Mouse (Mus musculus) thymus, adult 2 months (tissue): ENCODE results near the gene Pex10. TPM values are rescaled to one million over a fixed set of nuclear protein-coding genes. Genes with fewer than 3 reads are reported as not detected.

Source experiments
- DNase-seq: peaks from one replicate; pipeline ENCODE4 v3.0.0; 2021
- H3K27ac ChIP-seq: fragments of 200-500 bp; 2 replicates; pipeline ENCODE4 v1.5.1; 2012; ENCODE audit warnings: low read length, control low read depth; ENCODE audit not compliant: control insufficient read depth, insufficient read depth
- H3K27me3 ChIP-seq: fragments of 200-500 bp; 2 replicates; pipeline ENCODE4 v1.6.1; 2012; ENCODE audit warnings: mild to moderate bottlenecking, low read length, moderate library complexity, mixed read lengths; ENCODE audit not compliant: control insufficient read depth, insufficient read depth
- H3K36me3 ChIP-seq: fragments of 200-500 bp; 2 replicates; pipeline ENCODE4 v1.6.1; 2012; ENCODE audit warnings: mild to moderate bottlenecking, low read length, moderate library complexity; ENCODE audit not compliant: control insufficient read depth, insufficient read depth
- H3K4me1 ChIP-seq: fragments of 200-500 bp; replicated peaks from 2 replicates; pipeline ENCODE4 v1.6.1; 2012; ENCODE audit warnings: low read length; ENCODE audit not compliant: control insufficient read depth, insufficient read depth
- H3K4me3 ChIP-seq: fragments of 200-500 bp; 2 replicates; pipeline ENCODE4 v1.5.1; 2012; ENCODE audit warnings: mild to moderate bottlenecking, low read length, control low read depth, moderate library complexity; ENCODE audit not compliant: control insufficient read depth, insufficient read depth
- CTCF ChIP-seq: fragments of 200-500 bp; IDR thresholded peaks from 2 replicates; pipeline ENCODE4 v1.5.1; 2012; ENCODE audit warnings: mild to moderate bottlenecking, control low read depth, low read length, moderate library complexity, borderline replicate concordance; ENCODE audit not compliant: control insufficient read depth, poor library complexity, insufficient read depth; ENCODE audit errors: extremely low read depth
- POLR2A ChIP-seq: fragments of 200-500 bp; IDR thresholded peaks from 2 replicates; pipeline ENCODE4 v1.6.1; 2012; ENCODE audit warnings: mild to moderate bottlenecking, low read length, control low read depth, moderate library complexity; ENCODE audit not compliant: control insufficient read depth, poor library complexity, insufficient read depth; ENCODE audit errors: extremely low read depth
- WGBS: fragments of 180-500 bp; shearing (Covaris S2); methylation state at CpG from one replicate; pipeline ENCODE4 v1.1.7; 2018; 5-methylcytosine and 5-hydroxymethylcytosine counted together
- polyA plus RNA-seq: library from polyadenylated mRNA; depleted of rRNA; stranded (reverse); fragments of >200 nt; gene quantifications from 2 replicates; pipeline ENCODE4 v1.2.3, GENCODE M21; 2012

The Pex10 gene
- polyA plus RNA-seq, 1 experiment: 38.0 TPM

GRCm38 (mm10) chr4:155090147-155090546, 23.3 kb downstream of the Pex10 start:
- no peaks in the 10 kb centered on the region for H3K27me3 ChIP-seq
- H3K4me3 ChIP-seq: no peak overlapping the region
- WGBS: 93% methylated on average over 4 of the region's 4 CpGs
- no peak overlapping the region for H3K27ac ChIP-seq
- H3K4me1 ChIP-seq: peaks cover 10% of the 10 kb centered on the region
- DNase-seq: no peak
- no peaks in the 10 kb centered on the region for H3K36me3 ChIP-seq
- no peak for TF ChIP-seq CTCF
- TF ChIP-seq POLR2A: no peak

- Histone ChIP-seq H3K27ac (no peak overlapping the region), H3K4me1 (peaks cover 7% of the 10 kb centered on the region), H3K4me3 (no peak overlapping the region), H3K36me3 (no peaks in the 10 kb centered on the region), H3K27me3 (no peaks in the 10 kb centered on the region)
- TF ChIP-seq POLR2A (no peak), CTCF (no peak)
- 96% methylated on average over 13 of the region's 13 CpGs for WGBS
- DNase-seq: no peak
Observed at GRCm38 (mm10) chr4:155090688-155091449, 24.1 kb downstream of the Pex10 start.

GRCm38 (mm10) chr4:155092718-155093430, 26.1 kb downstream of the Pex10 start:
- TF ChIP-seq POLR2A: no peak
- 95% methylated on average over 19 of the region's 19 CpGs for WGBS
- Histone ChIP-seq H3K4me3 (no peak overlapping the region), H3K4me1 (no peaks in the 10 kb centered on the region), H3K27ac (no peak overlapping the region), H3K36me3 (no peaks in the 10 kb centered on the region), H3K27me3 (no peaks in the 10 kb centered on the region)
- no peak for DNase-seq

DNA sequence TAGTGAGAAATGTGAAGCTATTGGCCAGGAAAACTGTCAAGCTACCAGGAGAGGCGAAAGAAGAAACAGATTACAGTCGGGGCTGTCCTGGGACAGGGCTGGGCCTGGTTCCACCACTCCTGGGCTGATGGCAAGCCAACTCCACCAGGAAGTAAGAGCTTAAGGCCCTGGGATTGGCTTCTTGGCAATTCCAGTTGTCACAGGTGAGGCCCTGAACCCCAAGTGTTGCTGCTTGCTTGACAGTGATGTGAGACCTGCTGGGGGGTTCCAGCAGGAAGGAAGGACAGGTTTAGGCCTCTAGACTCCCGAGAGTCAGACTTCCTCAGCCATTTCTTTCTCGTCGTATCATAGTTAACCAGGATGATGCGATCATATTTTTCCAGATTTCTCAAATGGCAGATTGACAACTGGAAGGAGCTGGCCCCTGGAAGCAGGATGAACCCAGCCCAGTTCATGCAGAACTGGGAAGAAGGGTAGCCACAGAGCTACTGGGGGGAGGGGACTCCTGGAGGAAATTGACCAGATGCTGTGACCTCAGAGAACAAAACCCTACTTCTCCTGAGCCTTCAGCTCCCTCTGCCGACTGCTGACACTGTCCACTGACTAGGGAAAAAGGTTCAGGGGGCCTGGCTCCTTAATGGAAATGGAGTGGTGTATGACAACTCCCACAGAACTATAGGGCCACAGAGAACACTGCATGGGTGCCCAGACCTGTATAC, 26.8 kb downstream of the Pex10 start:
- Histone ChIP-seq H3K27me3 (no peaks in the 10 kb centered on the region), H3K4me1 (no peaks in the 10 kb centered on the region), H3K4me3 (no peak overlapping the region), H3K36me3 (no peaks in the 10 kb centered on the region), H3K27ac (no peak overlapping the region)
- DNase-seq: no peak
- no peak for TF ChIP-seq POLR2A
- TF ChIP-seq CTCF: no peak
- 89% methylated on average over 7 of the region's 7 CpGs for WGBS

DNA sequence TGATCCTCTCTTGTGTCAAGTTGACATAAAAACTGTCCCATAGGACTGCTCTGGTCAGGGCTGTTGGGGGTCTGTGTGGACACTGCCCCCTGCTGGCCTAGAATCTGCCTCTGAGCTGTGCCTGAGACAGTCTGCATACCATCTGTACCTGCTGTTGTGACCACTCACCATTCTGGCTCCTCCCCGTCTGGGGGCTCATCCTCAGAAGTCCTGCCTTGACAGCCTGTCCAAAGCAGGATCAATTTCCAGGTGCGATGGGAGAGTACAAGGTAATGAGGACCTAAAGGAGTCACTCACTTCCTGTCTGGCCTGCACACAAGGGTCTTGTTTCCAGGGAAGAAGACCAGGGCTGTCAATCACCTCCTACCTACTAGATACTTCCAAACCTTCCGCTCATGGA, 27.7 kb downstream of the Pex10 start:
- Histone ChIP-seq H3K4me3 (no peak overlapping the region), H3K27ac (no peak overlapping the region), H3K27me3 (no peaks in the 10 kb centered on the region), H3K36me3 (no peaks in the 10 kb centered on the region), H3K4me1 (no peaks in the 10 kb centered on the region)
- TF ChIP-seq CTCF (peak; percentile 88; the same call in 1 of the 2 replicates), POLR2A (no peak)
- 78% methylated on average over 3 of the region's 3 CpGs for WGBS
- DNase-seq: peak; percentile 68

- TF ChIP-seq POLR2A (0 out of 2 replicates have a peak, but pooled peaks have one; percentile 27), CTCF (peak; percentile 92)
- Histone ChIP-seq H3K36me3 (no peaks in the 10 kb centered on the region), H3K27ac (no peak overlapping the region), H3K27me3 (no peaks in the 10 kb centered on the region), H3K4me1 (no peaks in the 10 kb centered on the region), H3K4me3 (no peak overlapping the region)
- 50% methylated on average over 8 of the region's 8 CpGs for WGBS
- peak; percentile 72 for DNase-seq
Observed at GRCm38 (mm10) chr4:155095238-155095900, 28.6 kb downstream of the Pex10 start.

DNA sequence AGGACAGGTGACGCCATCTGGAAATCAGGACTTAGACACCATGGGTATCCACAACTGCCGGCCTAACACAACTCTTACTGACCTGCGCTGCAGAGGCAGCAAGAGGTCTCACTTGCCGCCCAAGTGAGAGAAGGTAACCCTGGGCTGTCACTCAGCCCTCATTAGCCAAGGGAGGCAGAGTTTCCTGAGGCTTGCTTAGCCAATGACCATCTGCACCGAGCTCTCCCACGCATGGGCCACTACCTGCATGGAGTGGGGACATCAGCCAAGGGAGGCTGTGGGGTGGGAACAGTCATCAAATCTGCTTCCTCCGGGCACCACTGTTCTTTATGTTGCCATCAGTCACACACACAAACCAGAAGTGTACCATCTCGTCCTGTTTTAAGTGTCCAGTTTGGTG, 29.2 kb downstream of the Pex10 start:
- 93% methylated on average over 8 of the region's 8 CpGs for WGBS
- Histone ChIP-seq H3K27me3 (no peaks in the 10 kb centered on the region), H3K36me3 (no peaks in the 10 kb centered on the region), H3K4me3 (no peak overlapping the region), H3K27ac (no peak overlapping the region), H3K4me1 (no peaks in the 10 kb centered on the region)
- TF ChIP-seq POLR2A: no peak
- TF ChIP-seq CTCF: no peak
- no peak for DNase-seq
